Mouse (Mus musculus) duodenum, adult 2 months (tissue): ENCODE measurements around the gene Cxcr1. TPM values are rescaled to one million over a fixed set of nuclear protein-coding genes. Genes with fewer than 3 reads are reported as not detected.

ENCODE experiments used
- polyA plus RNA-seq: library from polyadenylated mRNA; depleted of rRNA; stranded (reverse); fragments of >200 nt; gene quantifications from 2 replicates; pipeline ENCODE4 v1.2.3, GENCODE M21; 2012; ENCODE audit warnings: low replicate concordance; rRNA removed

Cxcr1 gene
- not detected in 2 replicates for polyA plus RNA-seq

GRCm38 (mm10) chr1:74194445-74194844 is at the start of gene Cxcr1:
Cxcr1 (minus strand) TSS chr1:74194631.

GRCm38 (mm10) chr1:74235938-74236589 is 41.6 kb upstream of the Cxcr1 start, which contains the start of gene Arpc2:
Arpc2 (plus strand) TSS chr1:74236084.

GRCm38 (mm10) chr1:74153461-74154184 is 40.8 kb downstream of the Cxcr1 start, which contains the start of gene Cxcr2:
Cxcr2 (plus strand) TSS chr1:74153989.

Other genes with a start within 250 kb of the Cxcr1 start
- gene Tns1, start 70.2 kb downstream of the Cxcr1 start, polyA plus RNA-seq: 48.3 and 120 TPM in 2 replicates
- gene Rufy4, start 69.1 kb downstream of the Cxcr1 start, polyA plus RNA-seq: 0.14 and 0.33 TPM in 2 replicates
- gene Cxcr2, start 40.6 kb downstream of the Cxcr1 start, polyA plus RNA-seq: 0.11 TPM in 1 of 2 replicates, not detected in the other
- 164 and 241 TPM in 2 replicates for gene Arpc2, start 41.5 kb upstream of the Cxcr1 start, polyA plus RNA-seq
- gene Gpbar1, start 83.9 kb upstream of the Cxcr1 start, polyA plus RNA-seq: 4.0 and 6.1 TPM in 2 replicates
- gene Aamp, start 90.1 kb upstream of the Cxcr1 start, polyA plus RNA-seq: 107 and 155 TPM in 2 replicates
- gene Pnkd, start 90.3 kb upstream of the Cxcr1 start, polyA plus RNA-seq: 73.8 and 90.9 TPM in 2 replicates
- 637 and 738 TPM in 2 replicates for gene Tmbim1, start 111.0 kb upstream of the Cxcr1 start, polyA plus RNA-seq
- 0.18 and 0.21 TPM in 2 replicates for gene Catip, start 167.5 kb upstream of the Cxcr1 start, polyA plus RNA-seq
- gene Slc11a1, start 180.6 kb upstream of the Cxcr1 start, polyA plus RNA-seq: 15.9 and 20.9 TPM in 2 replicates
- gene Ctdsp1, start 196.9 kb upstream of the Cxcr1 start, polyA plus RNA-seq: 96.4 and 165 TPM in 2 replicates
- gene Vil1, start 214.7 kb upstream of the Cxcr1 start, polyA plus RNA-seq: 136 and 434 TPM in 2 replicates